Mouse (Mus musculus): ENCODE measurements around the gene Tex9.

DNA sequence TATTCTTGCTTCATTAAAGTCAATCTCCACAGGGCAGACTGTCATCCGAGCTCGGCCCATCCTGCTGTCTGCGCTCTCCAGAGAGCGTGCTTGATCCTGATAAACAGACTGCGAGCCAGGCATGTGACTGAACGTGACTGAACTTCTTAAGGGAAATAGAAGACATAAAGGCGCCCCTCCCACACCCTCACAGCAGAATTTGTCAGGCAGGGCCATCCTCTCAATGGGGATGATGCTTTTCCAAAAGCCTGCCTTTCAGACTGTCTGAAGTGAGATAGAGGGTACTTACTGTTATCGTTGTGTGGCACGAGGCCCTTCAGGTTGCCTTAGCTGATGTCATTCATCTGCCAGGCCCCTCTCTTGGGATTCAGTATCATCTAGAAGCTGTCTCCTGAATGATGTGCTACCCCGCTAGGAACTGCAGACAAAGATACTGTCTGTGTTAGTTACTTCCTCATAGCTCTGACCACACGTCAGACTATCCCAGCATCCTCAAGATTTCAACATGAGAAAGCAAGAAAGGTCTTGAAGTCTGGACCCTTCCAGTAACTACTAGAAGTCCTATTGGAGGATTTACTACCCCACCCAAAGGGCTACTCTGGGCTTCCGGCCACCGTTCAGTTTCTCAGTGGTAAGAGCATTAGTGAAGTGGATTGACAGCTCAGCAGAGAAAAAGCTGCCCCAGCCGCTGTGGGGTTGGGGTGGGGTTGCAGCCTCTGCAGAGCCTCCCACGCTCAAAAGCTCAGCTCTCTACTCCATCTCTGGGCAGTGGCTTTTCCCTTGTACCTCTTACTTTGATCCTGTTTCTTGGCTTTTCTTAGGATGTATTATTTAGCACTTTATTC lies 82.4 kb downstream of the Tex9 start:
- TF ChIP-seq POLR2A (IDR thresholded peaks at IDR 0.05; ENCODE audit: borderline replicate concordance, control insufficient read depth, low read depth, low read length) (no peak), CTCF (IDR thresholded peaks at IDR 0.05; ENCODE audit: control insufficient read depth, insufficient read depth, low read length) (no peak)

Measured in bone marrow, adult 2 months (tissue).